In genomic region chr2:180462593-180462992, GRCm38 (mm10) we compare ENCODE assay signal across 31 mouse cellular contexts. TPM values are rescaled to one million over a fixed set of nuclear protein-coding genes. Genes with fewer than 3 reads are reported as not detected.
A peak's percentile ranks its signal among the peaks of the same experiment; 100 is the strongest.
DNase-seq lines count a peak whose midpoint lies in the region; ATAC-seq and TF ChIP-seq lines count a peak whose summit lies in the region.
"Had no signal": no experiment of that assay in that cellular context is flagged by ENCODE, and none has a peak within 500 bp of the region (broad histone marks: within the 10 kb centered on the region; RNA-seq: fewer than 3 reads in every experiment).

No protein-coding gene starts in this region.

- no peak overlapping the region for H3K4me2 ChIP-seq in stomach, postnatal 0 days (replicated peaks; ENCODE audit: low read depth)
- no peak overlapping the region for H3K4me2 ChIP-seq in forebrain, embryonic 11.5 days (ENCODE audit: low read depth, low read length, severe bottlenecking)
- H3K4me2 ChIP-seq: embryonic facial prominence, embryonic 15.5 days; forebrain, embryonic 15.5 days; heart, embryonic 11.5 days; hindbrain, embryonic 14.5 days; kidney, embryonic 15.5 days; limb, embryonic 12.5 days; liver, embryonic 12.5 days; midbrain, embryonic 12.5 days; neural tube, embryonic 13.5 days had no signal

- no peak overlapping the region for H3K27ac ChIP-seq in ES-E14 (ENCODE audit: insufficient read depth, low read depth, low read length, poor library complexity, severe bottlenecking)
- H3K27ac ChIP-seq in stomach, postnatal 0 days (replicated peaks) = 0 out of 2 replicates have a peak overlapping the region, but pooled peaks have one; percentile 73
- H3K27ac ChIP-seq in forebrain, embryonic 11.5 days (ENCODE audit: low read depth, low read length) = no peak overlapping the region
- H3K27ac ChIP-seq: embryonic facial prominence, embryonic 10.5 days; embryonic facial prominence, embryonic 15.5 days; forebrain, embryonic 15.5 days; gastrocnemius, adult 2 months; hindbrain, embryonic 14.5 days; kidney, embryonic 15.5 days; limb, embryonic 12.5 days; liver, embryonic 12.5 days; midbrain, embryonic 12.5 days; neural tube, embryonic 13.5 days had no signal

- 52% methylated on average over 8 of the region's 8 CpGs for WGBS in stomach, postnatal 0 days
- WGBS in forebrain, embryonic 11.5 days = 89% methylated on average over 8 of the region's 8 CpGs

- H3K9me3 ChIP-seq in ES-E14 (ENCODE audit: control insufficient read depth, insufficient read depth, low read depth, low read length) = no peaks in the 10 kb centered on the region
- H3K9me3 ChIP-seq in stomach, postnatal 0 days (ENCODE audit: control insufficient read depth, low read length) = no peaks in the 10 kb centered on the region
- no peaks in the 10 kb centered on the region for H3K9me3 ChIP-seq in forebrain, embryonic 11.5 days (ENCODE audit: control insufficient read depth, low read length)
- H3K9me3 ChIP-seq: embryonic facial prominence, embryonic 10.5 days; embryonic facial prominence, embryonic 15.5 days; forebrain, embryonic 15.5 days; kidney, embryonic 15.5 days; limb, embryonic 12.5 days; liver, embryonic 12.5 days; midbrain, embryonic 12.5 days; neural tube, embryonic 13.5 days had no signal

- intact Hi-C loops in heart, postnatal 14 days (cut with DNase I) = no loop called here

- in situ Hi-C loops in ES-E14 (cut with MboI; ENCODE audit: low sequenced_read_pairs in 2 of 2, unreplicated experiment in 2 of 2) = no loop called here

- peak; percentile 65 for ATAC-seq in stomach, postnatal 0 days (ENCODE audit: low FRiP score, low TSS enrichment)
- ATAC-seq in forebrain, embryonic 11.5 days (replicated peaks; ENCODE audit: low FRiP score) = no peak
- ATAC-seq: CD4-positive, CD25-positive, alpha-beta regulatory T cell, adult 4 months; forebrain, embryonic 15.5 days; intestine, postnatal 0 days; liver, embryonic 12.5 days; liver, postnatal 0 days had no signal

- no peak overlapping the region for H3K4me3 ChIP-seq in ES-E14 (ENCODE audit: insufficient read depth in 1 of 2, low read depth in 1 of 2, low read length in 2 of 2, poor library complexity in 1 of 2, severe bottlenecking in 1 of 2)
- H3K4me3 ChIP-seq in stomach, postnatal 0 days (ENCODE audit: low read depth, low read length) = no peak overlapping the region
- no peak overlapping the region for H3K4me3 ChIP-seq in forebrain, embryonic 11.5 days (ENCODE audit: low read depth, low read length)
- H3K4me3 ChIP-seq: embryonic facial prominence, embryonic 10.5 days; embryonic facial prominence, embryonic 15.5 days; forebrain, embryonic 15.5 days; gastrocnemius, adult 2 months; kidney, embryonic 15.5 days; limb, embryonic 12.5 days; liver, embryonic 12.5 days; midbrain, embryonic 12.5 days; neural tube, embryonic 13.5 days had no signal

- no peak overlapping the region for H3K9ac ChIP-seq in ES-E14 (ENCODE audit: insufficient read depth, low read depth, low read length, poor library complexity, severe bottlenecking)
- H3K9ac ChIP-seq in stomach, postnatal 0 days (ENCODE audit: low read length) = no peak overlapping the region
- H3K9ac ChIP-seq in forebrain, embryonic 11.5 days (ENCODE audit: low read length) = no peak overlapping the region
- H3K9ac ChIP-seq: embryonic facial prominence, embryonic 15.5 days; forebrain, embryonic 15.5 days; hindbrain, embryonic 14.5 days; kidney, embryonic 15.5 days; limb, embryonic 12.5 days; liver, embryonic 12.5 days; liver, postnatal 0 days; midbrain, embryonic 12.5 days; neural tube, embryonic 13.5 days had no signal

- peaks cover 1 to 19% of the 10 kb centered on the region in 2 experiments; a peak in 3 of 4 replicates for H3K4me1 ChIP-seq in ES-E14 (ENCODE audit: control insufficient read depth in 2 of 2, insufficient read depth in 2 of 2, low read length in 2 of 2, poor library complexity in 1 of 2)
- no peaks in the 10 kb centered on the region; the same call in 1 of the 2 replicates for H3K4me1 ChIP-seq in stomach, postnatal 0 days (replicated peaks; ENCODE audit: control insufficient read depth, insufficient read depth)
- no peaks in the 10 kb centered on the region for H3K4me1 ChIP-seq in forebrain, embryonic 11.5 days (replicated peaks; ENCODE audit: control insufficient read depth, insufficient read depth, low read length)
- H3K4me1 ChIP-seq: forebrain, embryonic 15.5 days; limb, embryonic 12.5 days; liver, embryonic 12.5 days had no signal

- TF ChIP-seq CTCF in stomach, postnatal 0 days (IDR thresholded peaks at IDR 0.05; ENCODE audit: low read depth) = no peak

- peak; percentile 29 to 62 for DNase-seq in lung, adult 18-20 months
- no peak for DNase-seq in lung, postnatal 10 days
- no peak for DNase-seq in ES-E14 (ENCODE audit: low read depth, low spot score)
- peak; percentile 69 for DNase-seq in lung, postnatal 25 days (ENCODE audit: low spot score)
- DNase-seq in stomach, postnatal 0 days (ENCODE audit: low spot score) = peak; percentile 55
- DNase-seq in forebrain, embryonic 11.5 days (ENCODE audit: low spot score) = no peak
- no peak for DNase-seq in heart, postnatal 14 days
- DNase-seq: adrenal gland, postnatal 10 days; cerebellum, adult 8-10 months; cerebellum, postnatal 25 days; gastrocnemius, adult 2 months; gastrocnemius, postnatal 36 days; heart, adult 18-20 months; kidney, postnatal 25 days; liver, postnatal 0 days; thymus, adult 18-20 months; thymus, postnatal 25 days had no signal

- TF ChIP-seq EP300 in stomach, postnatal 0 days (optimal IDR thresholded peaks at IDR 0.05) = no peak

- H3K27me3 ChIP-seq in stomach, postnatal 0 days (ENCODE audit: control insufficient read depth, insufficient read depth, low read length) = no peaks in the 10 kb centered on the region
- peaks cover 2% of the 10 kb centered on the region for H3K27me3 ChIP-seq in forebrain, embryonic 11.5 days (ENCODE audit: control insufficient read depth, insufficient read depth, low read length)

- H3K36me3 ChIP-seq in ES-E14 (ENCODE audit: control insufficient read depth, insufficient read depth, low read length, poor library complexity, severe bottlenecking) = peaks cover 16% of the 10 kb centered on the region; the same call in 1 of the 2 replicates
- H3K36me3 ChIP-seq in stomach, postnatal 0 days (ENCODE audit: control insufficient read depth, insufficient read depth, low read length) = no peaks in the 10 kb centered on the region
- no peaks in the 10 kb centered on the region for H3K36me3 ChIP-seq in forebrain, embryonic 11.5 days (ENCODE audit: control insufficient read depth, insufficient read depth, low read length)
- H3K36me3 ChIP-seq: embryonic facial prominence, embryonic 10.5 days; embryonic facial prominence, embryonic 15.5 days; forebrain, embryonic 15.5 days; kidney, embryonic 15.5 days; limb, embryonic 12.5 days; liver, embryonic 12.5 days; midbrain, embryonic 12.5 days; neural tube, embryonic 13.5 days had no signal

TF ChIP-seq in ES-E14, 5 proteins besides CTCF, POLR2A, EP300 and RAD21:
- TF ChIP-seq CHD2 (IDR thresholded peaks at IDR 0.05; ENCODE audit: low read depth, low read length) (no peak), MAFK (IDR thresholded peaks at IDR 0.05; ENCODE audit: insufficient read depth, low read depth, low read length) (peak; percentile 77)

RNA-seq across cellular contexts. Expression of gene Slco4a1, which starts 6.5 kb away (rescaled TPM):
- total RNA-seq in ES-E14 (2012; rRNA removed) = 14.7 and 24.7 TPM in 2 replicates
- polyA plus RNA-seq in stomach, postnatal 0 days (2015; fragmentation: Nextera tagmentation; extraction: Ambion mirVana) = 4.2 and 5.6 TPM in 2 replicates
- 4.7 and 6.1 TPM in 2 replicates for polyA plus RNA-seq in forebrain, embryonic 11.5 days (2014; fragmentation: Nextera tagmentation; extraction: Ambion mirVana)
- total RNA-seq in heart, postnatal 14 days (2021) = under 1 TPM; 0.12 to 0.41 TPM
- polyA plus RNA-seq: heart, embryonic 11.5 days had no signal

RNA-seq across cellular contexts. Expression of gene Ntsr1, which starts 37.2 kb away (rescaled TPM):
- 0.09 TPM in 1 of 2 replicates, not detected in the other for total RNA-seq in ES-E14 (2012; rRNA removed)
- polyA plus RNA-seq in stomach, postnatal 0 days (2015; fragmentation: Nextera tagmentation; extraction: Ambion mirVana) = 0.11 and 0.12 TPM in 2 replicates
- 0.15 and 0.21 TPM in 2 replicates for polyA plus RNA-seq in forebrain, embryonic 11.5 days (2014; fragmentation: Nextera tagmentation; extraction: Ambion mirVana)
- total RNA-seq in heart, postnatal 14 days (2021) = not detected
- total RNA-seq: gastrocnemius, adult 2 months; gastrocnemius, postnatal 36 days; heart, adult 18-20 months; hematopoietic stem cell, adult 5-6 weeks; megakaryocyte, adult 5-6 weeks had no signal
- polyA plus RNA-seq: CD4-positive, CD25-positive, alpha-beta regulatory T cell, adult 4 months; liver, postnatal 0 days had no signal

Comparison
In these comparisons a context has a peak if more than half of its experiments do, and no peak if none do; other contexts are left out.
1. DNase-seq: peak in lung, adult 18-20 months (2 of 2), lung, postnatal 25 days (single experiment) and stomach, postnatal 0 days (single experiment); none in lung, postnatal 10 days (single experiment), ES-E14 (single experiment), forebrain, embryonic 11.5 days (single experiment) and heart, postnatal 14 days (0 of 2).
2. RNA of gene Slco4a1, which starts 6.5 kb away (total RNA-seq): 14.7 to 24.7 TPM in ES-E14; 0.12 to 0.41 TPM in heart, postnatal 14 days; every median in the first group is over 10 times any median in the second.